Mouse (Mus musculus): ENCODE data around the gene Btnl2. TPM values are rescaled to one million over a fixed set of nuclear protein-coding genes. Genes with fewer than 3 reads are reported as not detected.

Btnl2 gene
- polyA plus RNA-seq, 1 experiment, result 0.66 TPM

- DNase-seq (ENCODE audit: low read depth), result no peak
These were observed 6.9 kb upstream of the Btnl2 start for GRCm38 (mm10) chr17:34347606-34348308.

GRCm38 (mm10) chr17:34349429-34349828, 5.2 kb upstream of the Btnl2 start:
- DNase-seq (ENCODE audit: low read depth), result no peak

- no peak for DNase-seq (ENCODE audit: low read depth)
These were observed 318 bp downstream of the Btnl2 start for GRCm38 (mm10) chr17:34354940-34355339.

- no peak for DNase-seq (ENCODE audit: low read depth)
These were observed 8.4 kb downstream of the Btnl2 start for GRCm38 (mm10) chr17:34362954-34363546.

GRCm38 (mm10) chr17:34363676-34364310, 9.2 kb downstream of the Btnl2 start:
- DNase-seq (ENCODE audit: low read depth), result no peak

GRCm38 (mm10) chr17:34365031-34365430, 10.4 kb downstream of the Btnl2 start:
- DNase-seq (ENCODE audit: low read depth), result no peak

GRCm38 (mm10) chr17:34370563-34370962, 15.9 kb downstream of the Btnl2 start:
- no peak for DNase-seq (ENCODE audit: low read depth)

- no peak for DNase-seq (ENCODE audit: low read depth)
These were observed 18.6 kb downstream of the Btnl2 start for GRCm38 (mm10) chr17:34373055-34373709.

- DNase-seq (ENCODE audit: low read depth), result no peak
These were observed 22.2 kb downstream of the Btnl2 start, which contains the start of gene Btnl1 for GRCm38 (mm10) chr17:34376847-34377246. Gene Btnl1 (plus strand): TSS chr17:34377132.

GRCm38 (mm10) chr17:34377450-34378209, 23.0 kb downstream of the Btnl2 start:
- DNase-seq (ENCODE audit: low read depth), result no peak

- DNase-seq (ENCODE audit: low read depth), result no peak
These were observed 24.1 kb downstream of the Btnl2 start for GRCm38 (mm10) chr17:34378716-34379115.

- DNase-seq (ENCODE audit: low read depth), result no peak
These were observed 24.8 kb downstream of the Btnl2 start for GRCm38 (mm10) chr17:34379451-34379850.

- no peak for DNase-seq (ENCODE audit: low read depth)
These were observed 27.3 kb downstream of the Btnl2 start for GRCm38 (mm10) chr17:34381876-34382275.

- no peak for DNase-seq (ENCODE audit: low read depth)
These were observed 28.6 kb downstream of the Btnl2 start for GRCm38 (mm10) chr17:34383212-34383611.

- DNase-seq (ENCODE audit: low read depth), result no peak
These were observed 30.1 kb downstream of the Btnl2 start for GRCm38 (mm10) chr17:34384699-34385098.

GRCm38 (mm10) chr17:34386656-34387055, 32.0 kb downstream of the Btnl2 start:
- DNase-seq (ENCODE audit: low read depth), result no peak

- no peak for DNase-seq (ENCODE audit: low read depth)
These were observed 33.9 kb downstream of the Btnl2 start for GRCm38 (mm10) chr17:34388513-34388912.

- no peak for DNase-seq (ENCODE audit: low read depth)
These were observed 36.9 kb downstream of the Btnl2 start for GRCm38 (mm10) chr17:34391507-34391906.

GRCm38 (mm10) chr17:34392321-34392720, 37.7 kb downstream of the Btnl2 start:
- no peak for DNase-seq (ENCODE audit: low read depth)

GRCm38 (mm10) chr17:34397357-34397756, 42.7 kb downstream of the Btnl2 start:
- DNase-seq (ENCODE audit: low read depth), result no peak

GRCm38 (mm10) chr17:34398058-34398710, 43.6 kb downstream of the Btnl2 start:
- DNase-seq (ENCODE audit: low read depth), result no peak
